Mouse (Mus musculus): ENCODE results near the gene Ankrd44. TPM values are rescaled to one million over a fixed set of nuclear protein-coding genes. Genes with fewer than 3 reads are reported as not detected.

Ankrd44 gene
- total and polyA plus RNA-seq, 3 experiments, result 10.2 to 10.7 (median 10.2) TPM

DNA sequence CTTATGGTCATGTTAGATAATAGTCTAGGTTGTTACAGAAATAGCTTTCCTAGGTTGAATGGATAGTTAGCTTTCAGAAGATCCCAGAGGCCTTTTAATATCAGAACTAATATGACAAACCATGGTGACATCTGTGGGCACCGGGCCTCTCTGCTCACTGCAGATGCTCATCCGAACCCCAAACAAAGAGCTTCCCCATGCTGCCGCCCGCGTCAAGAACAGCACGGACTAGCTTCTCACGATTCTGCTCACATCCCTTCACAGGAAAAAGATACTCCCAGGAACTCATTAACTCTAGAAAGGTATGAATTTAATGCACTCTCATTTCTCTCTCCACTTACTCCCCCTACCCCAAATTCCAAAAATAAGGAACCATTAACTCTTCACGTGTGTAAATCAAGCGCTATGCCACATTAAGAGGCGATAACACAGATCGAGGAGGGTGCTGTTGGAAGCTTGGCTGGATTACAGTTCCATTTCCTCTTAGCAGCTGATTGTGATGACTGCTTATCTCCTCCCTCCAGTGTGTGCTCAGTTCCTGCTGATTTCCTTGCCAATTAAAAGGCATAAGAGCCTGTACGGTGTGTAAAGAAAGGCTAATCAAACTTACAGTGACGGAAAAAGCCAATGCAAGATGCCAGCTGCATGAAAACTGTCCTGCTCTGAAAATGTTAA, 235.8 kb downstream of the Ankrd44 start:
- 23% methylated on average over 13 of the region's 13 CpGs for WGBS
- H3K79me2 ChIP-seq (replicated peaks; ENCODE audit: control insufficient read depth, insufficient read depth, low read length), result no peaks in the 10 kb centered on the region
- intact Hi-C loops (cut with DNase I), result no loop called here
- peaks cover 15% of the 10 kb centered on the region for H3K4me1 ChIP-seq (ENCODE audit: control insufficient read depth, insufficient read depth, low read length)
- H3K9ac ChIP-seq (ENCODE audit: low read depth, low read length), result no peak overlapping the region
- H3K27me3 ChIP-seq (ENCODE audit: control insufficient read depth, insufficient read depth, low read length), result no peaks in the 10 kb centered on the region
- peak; percentile 35 to 49 for DNase-seq
- no peak for TF ChIP-seq CTCF (IDR thresholded peaks at IDR 0.05)
- TF ChIP-seq EP300 (IDR thresholded peaks at IDR 0.05; ENCODE audit: insufficient read depth, low read depth, low read length), result peak; percentile 92
- peak; percentile 85; the same call in 1 of the 2 replicates for TF ChIP-seq POLR2A (IDR thresholded peaks at IDR 0.05; ENCODE audit: insufficient read depth, low read depth, low read length)
- H3K27ac ChIP-seq, result peak overlapping the region; percentile 64
- H3K36me3 ChIP-seq (ENCODE audit: control insufficient read depth, insufficient read depth, low read length), result peaks cover 16% of the 10 kb centered on the region
- H3K4me3 ChIP-seq, result no peak overlapping the region

- 89% methylated on average over 3 of the region's 3 CpGs for WGBS
- H3K9ac ChIP-seq (ENCODE audit: low read depth, low read length), result no peak overlapping the region
- H3K4me1 ChIP-seq (ENCODE audit: control insufficient read depth, insufficient read depth, low read length), result peaks cover 17% of the 10 kb centered on the region
- TF ChIP-seq CTCF (IDR thresholded peaks at IDR 0.05), result no peak
- H3K36me3 ChIP-seq (ENCODE audit: control insufficient read depth, insufficient read depth, low read length), result peaks cover 21% of the 10 kb centered on the region
- no peaks in the 10 kb centered on the region for H3K27me3 ChIP-seq (ENCODE audit: control insufficient read depth, insufficient read depth, low read length)
- peak overlapping the region; percentile 12 for H3K27ac ChIP-seq
- no peak overlapping the region for H3K4me3 ChIP-seq
- no peak for DNase-seq
- intact Hi-C loops (cut with DNase I), result no loop called here
- H3K79me2 ChIP-seq (replicated peaks; ENCODE audit: control insufficient read depth, insufficient read depth, low read length), result no peaks in the 10 kb centered on the region
Measured at GRCm38 (mm10) chr1:54688441-54688840, 237.7 kb downstream of the Ankrd44 start.

DNA sequence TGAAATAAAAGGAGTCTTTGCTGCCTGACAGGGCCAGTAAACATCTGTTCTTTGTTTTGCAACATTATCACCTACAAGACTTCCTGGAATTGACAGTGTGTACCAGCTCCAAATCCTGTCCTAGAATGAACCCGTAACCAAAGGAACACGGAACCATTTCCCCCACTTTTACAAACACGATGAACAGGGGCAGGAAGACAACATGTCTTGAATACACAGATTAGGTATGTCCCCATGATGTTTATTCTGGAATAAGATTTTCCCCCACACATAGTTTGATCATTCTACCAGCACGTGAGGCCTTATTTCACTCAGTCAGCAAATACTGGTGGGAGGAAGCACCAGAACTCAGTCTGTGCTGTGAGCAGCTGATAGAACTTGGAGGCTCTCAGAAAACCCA, 241.9 kb downstream of the Ankrd44 start:
- Histone ChIP-seq H3K27me3 (ENCODE audit: control insufficient read depth, insufficient read depth, low read length) (no peaks in the 10 kb centered on the region), H3K27ac (peak overlapping the region; percentile 74), H3K36me3 (ENCODE audit: control insufficient read depth, insufficient read depth, low read length) (peaks cover 10% of the 10 kb centered on the region), H3K4me1 (ENCODE audit: control insufficient read depth, insufficient read depth, low read length) (peaks cover 8% of the 10 kb centered on the region), H3K4me3 (no peak overlapping the region), H3K9ac (ENCODE audit: low read depth, low read length) (no peak overlapping the region), H3K79me2 (replicated peaks; ENCODE audit: control insufficient read depth, insufficient read depth, low read length) (no peaks in the 10 kb centered on the region)
- TF ChIP-seq CTCF (IDR thresholded peaks at IDR 0.05) (no peak), EP300 (IDR thresholded peaks at IDR 0.05; ENCODE audit: insufficient read depth, low read depth, low read length) (0 out of 2 replicates have a peak, but pooled peaks have one; percentile 36), POLR2A (IDR thresholded peaks at IDR 0.05; ENCODE audit: insufficient read depth, low read depth, low read length) (peak; percentile 42; the same call in 1 of the 2 replicates)
- intact Hi-C loops (cut with DNase I), result loop anchor here (5.0 kb wide), 3 partner anchors 63 to 143 kb away; no protein-coding TSS in a partner anchor
- WGBS, result 6% methylated on average over 4 of the region's 4 CpGs
- DNase-seq, result peak in 1 of 2 experiments; percentile 57

DNA sequence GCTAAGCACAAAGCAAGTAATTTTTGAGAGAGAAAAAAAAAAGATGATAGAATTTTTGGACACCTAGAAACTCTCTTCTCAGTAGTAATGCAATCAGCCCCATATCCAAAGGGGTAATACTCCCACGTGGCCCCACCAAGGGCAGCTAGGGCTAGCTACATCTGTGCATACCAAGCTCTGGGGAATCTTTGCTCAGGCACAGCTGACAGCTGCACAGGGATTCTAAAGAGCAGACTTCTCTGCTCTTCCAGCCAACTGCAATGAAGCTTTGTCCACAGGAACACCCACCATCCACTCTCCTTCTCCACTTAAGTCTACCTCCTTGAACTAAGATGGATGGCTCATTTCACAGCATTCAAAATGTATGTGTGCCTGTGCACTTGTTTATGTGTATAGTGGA, 246.6 kb downstream of the Ankrd44 start:
- Histone ChIP-seq H3K27me3 (ENCODE audit: control insufficient read depth, insufficient read depth, low read length) (no peaks in the 10 kb centered on the region), H3K79me2 (replicated peaks; ENCODE audit: control insufficient read depth, insufficient read depth, low read length) (no peaks in the 10 kb centered on the region), H3K4me3 (no peak overlapping the region), H3K4me1 (ENCODE audit: control insufficient read depth, insufficient read depth, low read length) (peaks cover 7% of the 10 kb centered on the region; the same call in 1 of the 2 replicates), H3K36me3 (ENCODE audit: control insufficient read depth, insufficient read depth, low read length) (peaks cover 3% of the 10 kb centered on the region; the same call in 1 of the 2 replicates), H3K27ac (no peak overlapping the region), H3K9ac (ENCODE audit: low read depth, low read length) (no peak overlapping the region)
- no peak for TF ChIP-seq POLR2A (IDR thresholded peaks at IDR 0.05; ENCODE audit: insufficient read depth, low read depth, low read length)
- no peak for TF ChIP-seq EP300 (IDR thresholded peaks at IDR 0.05; ENCODE audit: insufficient read depth, low read depth, low read length)
- TF ChIP-seq CTCF (IDR thresholded peaks at IDR 0.05), result no peak
- 72% methylated on average over 1 of the region's 1 CpGs for WGBS
- no peak for DNase-seq
- intact Hi-C loops (cut with DNase I), result no loop called here

GRCm38 (mm10) chr1:54678037-54678436, 248.2 kb downstream of the Ankrd44 start:
- no peaks in the 10 kb centered on the region for H3K79me2 ChIP-seq (replicated peaks; ENCODE audit: control insufficient read depth, insufficient read depth, low read length)
- peaks cover 3% of the 10 kb centered on the region; the same call in 1 of the 2 replicates for H3K4me1 ChIP-seq (ENCODE audit: control insufficient read depth, insufficient read depth, low read length)
- TF ChIP-seq CTCF (IDR thresholded peaks at IDR 0.05), result no peak
- TF ChIP-seq EP300 (IDR thresholded peaks at IDR 0.05; ENCODE audit: insufficient read depth, low read depth, low read length), result no peak
- TF ChIP-seq POLR2A (IDR thresholded peaks at IDR 0.05; ENCODE audit: insufficient read depth, low read depth, low read length), result no peak
- no peak overlapping the region for H3K27ac ChIP-seq
- no peaks in the 10 kb centered on the region; the same call in 1 of the 2 replicates for H3K36me3 ChIP-seq (ENCODE audit: control insufficient read depth, insufficient read depth, low read length)
- no peak for DNase-seq
- no peaks in the 10 kb centered on the region for H3K27me3 ChIP-seq (ENCODE audit: control insufficient read depth, insufficient read depth, low read length)
- intact Hi-C loops (cut with DNase I), result no loop called here
- no peak overlapping the region for H3K4me3 ChIP-seq
- no peak overlapping the region for H3K9ac ChIP-seq (ENCODE audit: low read depth, low read length)
- 71% methylated on average over 1 of the region's 1 CpGs for WGBS

GRCm38 (mm10) chr1:54675478-54675877, 250.7 kb downstream of the Ankrd44 start:
- H3K27me3 ChIP-seq (ENCODE audit: control insufficient read depth, insufficient read depth, low read length), result no peaks in the 10 kb centered on the region
- no peak for DNase-seq
- 85% methylated on average over 5 of the region's 5 CpGs for WGBS
- TF ChIP-seq CTCF (IDR thresholded peaks at IDR 0.05) (no peak), EP300 (IDR thresholded peaks at IDR 0.05; ENCODE audit: insufficient read depth, low read depth, low read length) (no peak), POLR2A (IDR thresholded peaks at IDR 0.05; ENCODE audit: insufficient read depth, low read depth, low read length) (no peak)
- no peaks in the 10 kb centered on the region for H3K79me2 ChIP-seq (replicated peaks; ENCODE audit: control insufficient read depth, insufficient read depth, low read length)
- H3K4me3 ChIP-seq, result no peak overlapping the region
- H3K27ac ChIP-seq, result no peak overlapping the region
- no peaks in the 10 kb centered on the region; the same call in 1 of the 2 replicates for H3K36me3 ChIP-seq (ENCODE audit: control insufficient read depth, insufficient read depth, low read length)
- H3K9ac ChIP-seq (ENCODE audit: low read depth, low read length), result no peak overlapping the region
- peaks cover 3% of the 10 kb centered on the region; the same call in 1 of the 2 replicates for H3K4me1 ChIP-seq (ENCODE audit: control insufficient read depth, insufficient read depth, low read length)
- intact Hi-C loops (cut with DNase I), result no loop called here

All from heart, adult 2 months (tissue).